Mouse (Mus musculus): Measurements from ENCODE around the gene Saxo1. TPM values are rescaled to one million over a fixed set of nuclear protein-coding genes. Genes with fewer than 3 reads are reported as not detected.

Gene Saxo1
- polyA plus RNA-seq, 1 experiment from 2014 or later: 0.15 TPM

DNA sequence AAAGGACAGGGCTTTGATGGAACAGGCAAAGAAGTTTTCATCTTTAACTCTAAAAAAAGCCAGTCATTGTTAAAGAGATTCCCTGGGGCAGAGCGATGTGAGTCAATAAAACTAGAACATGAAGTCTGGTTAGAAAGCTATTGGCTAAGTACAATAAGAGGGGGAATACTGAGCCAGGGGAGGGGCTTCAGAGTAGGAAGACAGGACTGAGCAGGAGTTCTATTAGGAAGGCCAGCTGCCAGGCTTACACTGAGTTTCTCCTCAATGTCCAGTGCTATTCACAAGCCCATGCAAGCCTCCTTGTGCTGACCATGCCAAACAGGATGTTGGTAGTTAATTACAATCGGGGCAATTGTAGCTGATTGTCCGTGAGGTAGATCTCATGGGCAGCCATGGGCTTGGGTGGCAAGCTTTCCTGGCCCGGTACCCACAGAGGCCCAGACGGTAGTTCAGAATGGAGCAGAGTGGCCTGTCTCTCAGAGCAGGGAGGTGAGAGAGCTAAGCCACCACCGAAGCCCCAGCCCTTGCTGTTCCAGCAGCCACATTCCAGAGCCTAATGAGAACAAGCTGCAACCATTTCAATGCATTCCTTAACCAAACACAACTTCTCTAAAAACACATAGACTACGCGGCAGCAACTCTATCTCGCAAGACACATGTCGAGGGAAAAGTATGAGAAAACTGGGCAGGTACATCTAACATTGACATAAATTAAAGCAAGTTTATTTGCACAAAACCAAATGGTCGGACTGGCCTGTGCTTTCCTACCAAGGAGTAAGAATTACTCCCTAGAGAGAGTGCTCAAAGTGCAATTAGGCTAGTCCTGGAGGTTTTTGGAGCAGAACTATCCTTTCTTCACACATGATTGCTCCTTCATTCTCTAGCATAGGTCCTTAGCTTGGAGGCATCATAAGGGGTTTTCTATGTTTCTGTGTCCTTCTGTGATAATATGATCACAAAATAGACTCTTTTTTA lies 30.7 kb downstream of the Saxo1 start:
- Histone ChIP-seq H3K9ac (replicated peaks) (no peak overlapping the region), H3K4me1 (replicated peaks) (peaks cover 54% of the 10 kb centered on the region), H3K4me2 (peak overlapping the region; percentile 33; the same call in 1 of the 2 replicates), H3K4me3 (replicated peaks) (no peak overlapping the region), H3K27ac (peak overlapping the region; percentile 96), H3K36me3 (no peaks in the 10 kb centered on the region), H3K9me3 (no peaks in the 10 kb centered on the region), H3K27me3 (no peaks in the 10 kb centered on the region)
- 15% methylated on average over 11 of the region's 11 CpGs for WGBS
- peak; percentile 88 for ATAC-seq (ENCODE audit: insufficient number of reproducible peaks, insufficient read depth, low FRiP score, low TSS enrichment, low read depth)

GRCm38 (mm10) chr4:86524483-86524882 lies 33.6 kb downstream of the Saxo1 start:
- H3K36me3 ChIP-seq: no peaks in the 10 kb centered on the region
- H3K4me1 ChIP-seq (replicated peaks): peaks cover 77% of the 10 kb centered on the region
- H3K9ac ChIP-seq (replicated peaks): no peak overlapping the region
- no peak overlapping the region for H3K27ac ChIP-seq
- 60% methylated on average over 1 of the region's 1 CpGs for WGBS
- H3K4me2 ChIP-seq: no peak overlapping the region
- no peaks in the 10 kb centered on the region for H3K27me3 ChIP-seq
- no peak for ATAC-seq (ENCODE audit: insufficient number of reproducible peaks, insufficient read depth, low FRiP score, low TSS enrichment, low read depth)
- no peaks in the 10 kb centered on the region for H3K9me3 ChIP-seq
- no peak overlapping the region for H3K4me3 ChIP-seq (replicated peaks)

DNA sequence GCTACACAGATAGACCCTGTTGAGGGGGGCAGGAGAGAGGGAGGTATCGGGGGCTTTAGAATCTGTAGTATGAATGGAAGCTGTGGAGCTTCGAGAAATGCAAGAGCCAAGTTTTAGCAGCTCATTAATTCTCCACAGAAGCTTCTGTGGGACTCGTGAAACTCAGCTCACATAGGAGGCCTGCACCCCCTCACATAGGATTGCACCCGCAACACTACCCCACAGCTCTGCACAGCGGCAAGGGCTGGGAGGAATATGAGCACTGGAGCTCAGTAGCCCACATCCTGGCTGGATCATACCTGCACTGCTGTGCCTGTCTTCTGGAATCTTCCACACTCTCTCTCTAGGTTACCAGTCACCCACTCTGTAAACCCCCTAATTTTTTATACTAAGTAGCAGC lies 34.4 kb downstream of the Saxo1 start:
- H3K27ac ChIP-seq: no peak overlapping the region
- 39% methylated on average over 5 of the region's 5 CpGs for WGBS

DNA sequence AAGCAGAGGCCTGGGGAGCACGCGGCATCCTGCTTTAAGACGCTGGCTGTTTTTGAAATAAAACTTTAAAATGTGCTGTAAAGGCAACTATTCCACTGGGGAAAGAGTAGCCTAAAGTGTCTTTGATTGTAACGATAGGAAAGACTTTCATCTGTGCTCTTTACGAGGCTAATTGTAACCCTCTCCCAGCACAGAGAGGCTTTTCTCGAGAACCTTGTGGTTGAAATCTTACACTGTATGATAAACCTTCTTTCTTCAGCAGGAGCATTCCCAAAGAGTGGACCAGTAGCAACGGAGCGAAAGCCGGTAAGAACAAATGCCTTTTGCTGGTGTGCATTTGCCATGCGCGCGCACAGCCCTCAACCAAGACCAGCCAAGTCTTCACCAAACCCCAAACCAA lies 37.4 kb downstream of the Saxo1 start:
- Histone ChIP-seq H3K36me3 (no peaks in the 10 kb centered on the region), H3K27ac (peak overlapping the region; percentile 82), H3K4me1 (replicated peaks) (peaks cover 46% of the 10 kb centered on the region), H3K9me3 (no peaks in the 10 kb centered on the region), H3K4me2 (no peak overlapping the region), H3K4me3 (replicated peaks) (no peak overlapping the region), H3K27me3 (no peaks in the 10 kb centered on the region; the same call in 1 of the 2 replicates), H3K9ac (replicated peaks) (no peak overlapping the region)
- ATAC-seq (ENCODE audit: insufficient number of reproducible peaks, insufficient read depth, low FRiP score, low TSS enrichment, low read depth): peak; percentile 23; the same call in 1 of the 2 replicates
- WGBS: 36% methylated on average over 12 of the region's 12 CpGs

More for the DNA sequence above, 34.4 kb downstream of the Saxo1 start:
- no peak for ATAC-seq (ENCODE audit: insufficient number of reproducible peaks, insufficient read depth, low FRiP score, low TSS enrichment, low read depth)
- Histone ChIP-seq H3K36me3 (no peaks in the 10 kb centered on the region), H3K9me3 (no peaks in the 10 kb centered on the region), H3K4me3 (replicated peaks) (no peak overlapping the region), H3K27me3 (no peaks in the 10 kb centered on the region; the same call in 1 of the 2 replicates), H3K9ac (replicated peaks) (no peak overlapping the region), H3K4me1 (replicated peaks) (peaks cover 69% of the 10 kb centered on the region), H3K4me2 (no peak overlapping the region)

DNA sequence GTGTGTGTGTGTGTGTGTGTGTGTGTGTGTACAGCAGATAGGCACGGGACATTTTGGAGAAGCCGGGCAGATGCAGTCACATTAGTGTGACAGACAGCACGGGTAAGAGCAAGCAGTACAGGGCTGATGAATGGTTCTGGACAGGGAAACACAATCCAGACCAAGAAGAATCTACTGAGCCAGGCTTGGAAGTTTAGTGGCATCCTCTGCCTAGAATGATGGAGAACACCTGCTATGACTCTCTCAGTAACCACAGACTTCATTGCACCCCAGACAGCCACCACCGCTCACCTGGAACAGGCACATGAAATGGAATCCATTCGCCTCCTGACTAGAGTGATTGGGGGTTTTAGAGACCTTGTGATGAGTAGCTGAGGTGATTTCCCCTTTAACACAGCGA lies 38.2 kb downstream of the Saxo1 start:
- H3K27me3 ChIP-seq: no peaks in the 10 kb centered on the region; the same call in 1 of the 2 replicates
- H3K9ac ChIP-seq (replicated peaks): no peak overlapping the region
- peak overlapping the region; percentile 82 for H3K27ac ChIP-seq
- ATAC-seq (ENCODE audit: insufficient number of reproducible peaks, insufficient read depth, low FRiP score, low TSS enrichment, low read depth): no peak
- 73% methylated on average over 6 of the region's 6 CpGs for WGBS
- no peaks in the 10 kb centered on the region for H3K9me3 ChIP-seq
- no peaks in the 10 kb centered on the region for H3K36me3 ChIP-seq
- no peak overlapping the region for H3K4me2 ChIP-seq
- no peak overlapping the region for H3K4me3 ChIP-seq (replicated peaks)
- H3K4me1 ChIP-seq (replicated peaks): peaks cover 41% of the 10 kb centered on the region

- WGBS: 78% methylated on average over 6 of the region's 6 CpGs
- no peak overlapping the region for H3K27ac ChIP-seq
- H3K27me3 ChIP-seq: no peaks in the 10 kb centered on the region
- no peak overlapping the region for H3K9ac ChIP-seq (replicated peaks)
- H3K4me2 ChIP-seq: no peak overlapping the region
- no peaks in the 10 kb centered on the region; the same call in 1 of the 2 replicates for H3K4me1 ChIP-seq (replicated peaks)
- H3K36me3 ChIP-seq: no peaks in the 10 kb centered on the region
- no peaks in the 10 kb centered on the region for H3K9me3 ChIP-seq
- no peak for ATAC-seq (ENCODE audit: insufficient number of reproducible peaks, insufficient read depth, low FRiP score, low TSS enrichment, low read depth)
- no peak overlapping the region for H3K4me3 ChIP-seq (replicated peaks)
Measured at GRCm38 (mm10) chr4:86504656-86505055, 53.5 kb downstream of the Saxo1 start.

- H3K9ac ChIP-seq (replicated peaks): no peak overlapping the region
- ATAC-seq (ENCODE audit: insufficient number of reproducible peaks, insufficient read depth, low FRiP score, low TSS enrichment, low read depth): no peak
- H3K27me3 ChIP-seq: no peaks in the 10 kb centered on the region
- H3K4me2 ChIP-seq: no peak overlapping the region
- no peaks in the 10 kb centered on the region for H3K9me3 ChIP-seq
- H3K4me1 ChIP-seq (replicated peaks): no peaks in the 10 kb centered on the region; the same call in 1 of the 2 replicates
- no peak overlapping the region for H3K4me3 ChIP-seq (replicated peaks)
- 100% methylated on average over 1 of the region's 1 CpGs for WGBS
- H3K27ac ChIP-seq: no peak overlapping the region
- H3K36me3 ChIP-seq: no peaks in the 10 kb centered on the region
Measured at GRCm38 (mm10) chr4:86499561-86499960, 58.6 kb downstream of the Saxo1 start.

GRCm38 (mm10) chr4:86498754-86499153 lies 59.4 kb downstream of the Saxo1 start:
- H3K4me3 ChIP-seq (replicated peaks): no peak overlapping the region
- no peak overlapping the region for H3K9ac ChIP-seq (replicated peaks)
- H3K36me3 ChIP-seq: no peaks in the 10 kb centered on the region
- no peaks in the 10 kb centered on the region for H3K9me3 ChIP-seq
- no peak for ATAC-seq (ENCODE audit: insufficient number of reproducible peaks, insufficient read depth, low FRiP score, low TSS enrichment, low read depth)
- H3K4me2 ChIP-seq: no peak overlapping the region
- no peaks in the 10 kb centered on the region; the same call in 1 of the 2 replicates for H3K4me1 ChIP-seq (replicated peaks)
- 57% methylated on average over 5 of the region's 5 CpGs for WGBS
- H3K27ac ChIP-seq: no peak overlapping the region
- H3K27me3 ChIP-seq: no peaks in the 10 kb centered on the region

DNA sequence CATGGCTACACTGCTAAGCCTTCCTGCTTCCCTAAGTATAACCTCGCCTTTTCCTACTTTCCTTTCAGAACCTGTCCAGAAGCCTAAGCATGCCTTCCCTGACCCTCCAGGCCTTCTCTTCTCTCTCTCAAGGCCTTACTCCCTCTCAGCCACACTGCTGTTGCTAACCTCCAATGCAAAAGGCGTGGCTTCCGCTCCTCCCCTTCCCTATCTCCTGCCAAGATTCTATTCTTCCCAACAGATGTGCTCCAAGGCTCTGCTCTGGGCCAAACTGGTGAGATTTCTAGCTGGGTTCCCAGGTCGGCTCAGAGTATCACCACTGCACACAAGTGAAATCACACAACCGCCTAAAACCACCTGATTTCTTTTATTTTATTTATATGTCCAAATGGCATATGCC lies 69.0 kb downstream of the Saxo1 start:
- Histone ChIP-seq H3K4me2 (no peak overlapping the region), H3K9me3 (no peaks in the 10 kb centered on the region), H3K36me3 (no peaks in the 10 kb centered on the region), H3K4me3 (replicated peaks) (no peak overlapping the region), H3K27me3 (no peaks in the 10 kb centered on the region), H3K4me1 (replicated peaks) (peaks cover 22% of the 10 kb centered on the region), H3K27ac (no peak overlapping the region), H3K9ac (replicated peaks) (no peak overlapping the region)
- no peak for ATAC-seq (ENCODE audit: insufficient number of reproducible peaks, insufficient read depth, low FRiP score, low TSS enrichment, low read depth)
- 88% methylated on average over 5 of the region's 5 CpGs for WGBS

GRCm38 (mm10) chr4:86486901-86487300 lies 71.2 kb downstream of the Saxo1 start:
- H3K27ac ChIP-seq: no peak overlapping the region
- no peak overlapping the region for H3K9ac ChIP-seq (replicated peaks)
- H3K4me3 ChIP-seq (replicated peaks): no peak overlapping the region
- WGBS: 76% methylated on average over 2 of the region's 2 CpGs
- no peaks in the 10 kb centered on the region for H3K9me3 ChIP-seq
- no peaks in the 10 kb centered on the region for H3K36me3 ChIP-seq
- no peak for ATAC-seq (ENCODE audit: insufficient number of reproducible peaks, insufficient read depth, low FRiP score, low TSS enrichment, low read depth)
- H3K4me2 ChIP-seq: no peak overlapping the region
- H3K27me3 ChIP-seq: no peaks in the 10 kb centered on the region
- H3K4me1 ChIP-seq (replicated peaks): peaks cover 34% of the 10 kb centered on the region

- H3K27me3 ChIP-seq: no peaks in the 10 kb centered on the region
- no peak for ATAC-seq (ENCODE audit: insufficient number of reproducible peaks, insufficient read depth, low FRiP score, low TSS enrichment, low read depth)
- WGBS: 67% methylated on average over 4 of the region's 4 CpGs
- H3K4me2 ChIP-seq: no peak overlapping the region
- no peak overlapping the region for H3K4me3 ChIP-seq (replicated peaks)
- no peaks in the 10 kb centered on the region for H3K9me3 ChIP-seq
- no peak overlapping the region for H3K9ac ChIP-seq (replicated peaks)
- no peak overlapping the region for H3K27ac ChIP-seq
- H3K36me3 ChIP-seq: no peaks in the 10 kb centered on the region
- H3K4me1 ChIP-seq (replicated peaks): peaks cover 35% of the 10 kb centered on the region
Measured at GRCm38 (mm10) chr4:86486491-86486890, 71.6 kb downstream of the Saxo1 start.

Measured in limb, embryonic 12.5 days (tissue).